Comparison of ENCODE assay signal across 8 mouse cellular contexts in the genomic region with DNA sequence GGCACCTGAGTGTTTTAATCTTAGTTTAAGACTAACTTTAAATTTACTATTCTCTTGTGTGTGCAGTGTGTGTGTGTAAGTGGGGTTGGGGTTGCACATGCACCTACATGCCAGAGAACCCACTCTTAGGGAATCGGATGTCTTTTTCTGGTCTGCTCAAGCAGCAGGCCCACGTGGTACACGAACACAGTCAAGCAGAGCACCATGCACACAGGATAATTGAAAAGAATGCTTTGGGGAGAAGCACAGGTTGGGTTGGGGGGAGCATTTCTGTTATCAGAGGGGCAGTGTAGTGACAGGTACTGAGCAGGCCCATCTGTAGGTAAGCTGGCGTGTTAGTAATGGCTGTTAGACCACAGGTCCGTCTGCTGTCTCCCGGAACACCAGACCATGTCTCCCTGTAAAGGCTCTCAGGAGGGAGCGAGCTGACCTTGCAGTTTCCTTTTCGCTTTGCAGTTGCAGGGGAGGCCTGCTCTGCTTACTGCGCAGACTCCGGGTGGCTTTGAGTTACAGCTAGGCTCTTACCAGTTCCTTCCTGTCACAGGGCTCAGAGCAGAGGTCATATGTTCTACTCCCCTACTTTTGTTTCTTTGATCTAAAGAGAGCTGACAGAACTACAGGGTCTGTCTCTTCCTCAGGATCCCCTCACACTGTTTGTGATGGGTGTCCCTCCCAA. TPM values are rescaled to one million over a fixed set of nuclear protein-coding genes. Genes with fewer than 3 reads are reported as not detected.
DNase-seq lines count a peak whose midpoint lies in the region; ATAC-seq lines count a peak whose summit lies in the region.

No protein-coding gene starts in this region.

- H3K4me1 ChIP-seq in hindbrain, embryonic 14.5 days (replicated peaks; ENCODE audit: control insufficient read depth, insufficient read depth, low read length) = 0 out of 2 replicates have a peak, but pooled peaks cover 6% of the 10 kb centered on the region
- no peaks in the 10 kb centered on the region for H3K4me1 ChIP-seq in hindbrain, embryonic 11.5 days (replicated peaks; ENCODE audit: control insufficient read depth, insufficient read depth, low read length)
- peaks cover 7 to 18% of the 10 kb centered on the region in 2 experiments; a peak in 3 of 4 replicates for H3K4me1 ChIP-seq in heart, embryonic 14.5 days (ENCODE audit: control insufficient read depth in 2 of 2, insufficient read depth in 2 of 2, low read length in 2 of 2)
- peaks cover 13% of the 10 kb centered on the region for H3K4me1 ChIP-seq in limb, embryonic 13.5 days

- no peak overlapping the region for H3K4me3 ChIP-seq in hindbrain, embryonic 14.5 days (replicated peaks; ENCODE audit: low read length)
- no peak overlapping the region for H3K4me3 ChIP-seq in hindbrain, embryonic 11.5 days (ENCODE audit: low read depth, low read length)
- H3K4me3 ChIP-seq in heart, embryonic 14.5 days (ENCODE audit: control insufficient read depth in 1 of 2, insufficient read depth in 1 of 2, low read depth in 1 of 2, low read length in 2 of 2) = no peak overlapping the region
- H3K4me3 ChIP-seq in limb, embryonic 13.5 days = no peak overlapping the region

- no peak overlapping the region for H3K4me2 ChIP-seq in hindbrain, embryonic 14.5 days (replicated peaks)
- no peak overlapping the region for H3K4me2 ChIP-seq in hindbrain, embryonic 11.5 days (replicated peaks; ENCODE audit: low read depth, low read length)
- peak overlapping the region; percentile 7; the same call in 1 of the 2 replicates for H3K4me2 ChIP-seq in heart, embryonic 14.5 days (ENCODE audit: low read length)
- H3K4me2 ChIP-seq in limb, embryonic 13.5 days (replicated peaks) = no peak overlapping the region

- H3K36me3 ChIP-seq in hindbrain, embryonic 14.5 days (replicated peaks; ENCODE audit: control insufficient read depth, insufficient read depth) = no peaks in the 10 kb centered on the region
- no peaks in the 10 kb centered on the region for H3K36me3 ChIP-seq in hindbrain, embryonic 11.5 days (ENCODE audit: control insufficient read depth, insufficient read depth, low read length)
- H3K36me3 ChIP-seq in heart, embryonic 14.5 days (ENCODE audit: control insufficient read depth, insufficient read depth, low read length) = peaks cover 20% of the 10 kb centered on the region; the same call in 1 of the 2 replicates
- H3K36me3 ChIP-seq in limb, embryonic 13.5 days = peaks cover 6% of the 10 kb centered on the region; the same call in 1 of the 2 replicates

- ATAC-seq in hindbrain, embryonic 14.5 days (ENCODE audit: low FRiP score) = no peak
- ATAC-seq in hindbrain, embryonic 11.5 days (ENCODE audit: low FRiP score) = no peak
- ATAC-seq in heart, embryonic 14.5 days (ENCODE audit: insufficient number of reproducible peaks, insufficient read depth, low FRiP score, low read depth) = no peak
- ATAC-seq in limb, embryonic 13.5 days (ENCODE audit: low FRiP score, low read depth) = no peak

- no peaks in the 10 kb centered on the region for H3K9me3 ChIP-seq in hindbrain, embryonic 14.5 days (ENCODE audit: control insufficient read depth, low read length)
- no peaks in the 10 kb centered on the region for H3K9me3 ChIP-seq in hindbrain, embryonic 11.5 days (ENCODE audit: control insufficient read depth, low read length)
- H3K9me3 ChIP-seq in heart, embryonic 14.5 days (ENCODE audit: control insufficient read depth, low read length) = no peaks in the 10 kb centered on the region
- no peaks in the 10 kb centered on the region for H3K9me3 ChIP-seq in limb, embryonic 13.5 days

- peak overlapping the region; percentile 38 for H3K27ac ChIP-seq in hindbrain, embryonic 14.5 days
- no peak overlapping the region for H3K27ac ChIP-seq in hindbrain, embryonic 11.5 days (ENCODE audit: low read depth, low read length)
- H3K27ac ChIP-seq in heart, embryonic 14.5 days (replicated peaks in 1 of 2; ENCODE audit: control insufficient read depth in 1 of 2, insufficient read depth in 1 of 2, low read depth in 2 of 2, low read length in 2 of 2) = peak overlapping the region; percentile 48 to 56
- peak overlapping the region; percentile 28 for H3K27ac ChIP-seq in limb, embryonic 13.5 days

- no peak overlapping the region for H3K9ac ChIP-seq in hindbrain, embryonic 14.5 days
- no peak overlapping the region for H3K9ac ChIP-seq in hindbrain, embryonic 11.5 days (ENCODE audit: low read depth, low read length)
- H3K9ac ChIP-seq in heart, embryonic 14.5 days (ENCODE audit: low read length) = peak overlapping the region; percentile 9
- H3K9ac ChIP-seq in limb, embryonic 13.5 days = no peak overlapping the region

- 83% methylated on average over 10 of the region's 10 CpGs for WGBS in hindbrain, embryonic 14.5 days
- 73% methylated on average over 10 of the region's 10 CpGs for WGBS in hindbrain, embryonic 11.5 days
- WGBS in heart, embryonic 14.5 days = 54% methylated on average over 10 of the region's 10 CpGs
- 65% methylated on average over 10 of the region's 10 CpGs for WGBS in limb, embryonic 13.5 days

- DNase-seq in hindbrain, embryonic 14.5 days (ENCODE audit: low spot score) = no peak
- DNase-seq in hindbrain, embryonic 11.5 days (ENCODE audit: low spot score) = no peak
- DNase-seq in adrenal gland, adult 8-10 months = peak; percentile 47
- DNase-seq in natural killer cell, adult 2 months (ENCODE audit: low spot score in 2 of 2) = peak; percentile 71 to 78
- DNase-seq in urinary bladder, adult 2 months (ENCODE audit: low spot score) = no peak
- DNase-seq in cerebellum, postnatal 25 days = no peak

- H3K27me3 ChIP-seq in hindbrain, embryonic 14.5 days (ENCODE audit: control insufficient read depth, insufficient read depth, low read length) = no peaks in the 10 kb centered on the region
- no peaks in the 10 kb centered on the region for H3K27me3 ChIP-seq in hindbrain, embryonic 11.5 days (ENCODE audit: control insufficient read depth, insufficient read depth, low read length)
- no peaks in the 10 kb centered on the region for H3K27me3 ChIP-seq in heart, embryonic 14.5 days (ENCODE audit: control insufficient read depth, insufficient read depth, low read length)
- no peaks in the 10 kb centered on the region for H3K27me3 ChIP-seq in limb, embryonic 13.5 days

RNA-seq across cellular contexts. Expression of a gene that starts 32.5 kb away (rescaled TPM):
- 6.6 and 6.8 TPM in 2 replicates for polyA plus RNA-seq in hindbrain, embryonic 14.5 days (2014; fragmentation: Nextera tagmentation; extraction: Ambion mirVana)
- polyA plus RNA-seq in hindbrain, embryonic 11.5 days (2014; fragmentation: Nextera tagmentation; extraction: Ambion mirVana) = 11.5 and 13.2 TPM in 2 replicates
- 10 to 100 TPM; 46.1 to 60.4 (median 50.8) TPM for total RNA-seq in adrenal gland, adult 8-10 months (2022)
- polyA plus RNA-seq in heart, embryonic 14.5 days (2014; fragmentation: Nextera tagmentation; extraction: Ambion mirVana) = 12.3 and 12.6 TPM in 2 replicates
- polyA plus RNA-seq in limb, embryonic 13.5 days (2015; fragmentation: Nextera tagmentation; extraction: Ambion mirVana) = 11.1 and 11.6 TPM in 2 replicates
- polyA plus RNA-seq in urinary bladder, adult 2 months (2012; rRNA removed) = 12.6 and 16.6 TPM in 2 replicates

Comparison
In these comparisons a context has a peak if more than half of its experiments do, and no peak if none do; other contexts are left out.
1. DNase-seq: peak in adrenal gland, adult 8-10 months (single experiment) and natural killer cell, adult 2 months (2 of 2); none in hindbrain, embryonic 14.5 days (single experiment), hindbrain, embryonic 11.5 days (single experiment), urinary bladder, adult 2 months (single experiment) and cerebellum, postnatal 25 days (0 of 2).